Mouse (Mus musculus): ENCODE measurements around the gene Ndufa4l2. TPM values are rescaled to one million over a fixed set of nuclear protein-coding genes. Genes with fewer than 3 reads are reported as not detected.
A peak's percentile ranks its signal among the peaks of the same experiment; 100 is the strongest.

Ndufa4l2 gene
- polyA plus RNA-seq, 1 experiment from 2014 or later: 2.4 TPM

DNA sequence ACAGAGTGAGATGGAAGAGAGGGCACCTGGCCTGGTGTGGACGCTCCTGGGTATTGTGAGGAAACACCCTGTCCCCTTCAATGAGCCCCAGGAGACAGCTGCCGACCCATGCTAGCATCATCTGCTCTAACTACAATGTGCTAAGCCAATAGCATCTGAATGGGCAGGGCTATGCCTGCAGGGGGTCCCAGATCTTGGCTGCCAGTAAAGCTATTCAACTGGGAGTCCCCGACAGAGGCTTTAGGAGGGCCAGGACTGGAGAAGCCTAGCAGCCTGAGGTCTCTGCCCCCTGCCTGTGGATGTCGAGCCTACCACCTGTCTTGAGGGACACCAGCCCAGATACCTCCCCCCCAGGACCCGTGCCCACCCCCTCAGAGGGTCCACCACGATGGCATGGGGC lies 28.0 kb downstream of the Ndufa4l2 start:
- H3K4me3 ChIP-seq (ENCODE audit: low read depth, low read length): no peak overlapping the region
- peaks cover 33% of the 10 kb centered on the region for H3K36me3 ChIP-seq (ENCODE audit: control insufficient read depth, insufficient read depth, low read length)
- 39% methylated on average over 6 of the region's 6 CpGs for WGBS
- H3K27ac ChIP-seq (ENCODE audit: low read depth, low read length): no peak overlapping the region
- no peaks in the 10 kb centered on the region for H3K9me3 ChIP-seq (ENCODE audit: control insufficient read depth, low read length)
- DNase-seq (ENCODE audit: low spot score) (no peak), ATAC-seq (ENCODE audit: insufficient read depth, low FRiP score, low TSS enrichment) (no peak)
- 0 out of 2 replicates have a peak, but pooled peaks cover under 1% of the 10 kb centered on the region for H3K4me1 ChIP-seq (ENCODE audit: control insufficient read depth, insufficient read depth, low read length)
- H3K9ac ChIP-seq (ENCODE audit: low read length): no peak overlapping the region
- no peak overlapping the region for H3K4me2 ChIP-seq (ENCODE audit: low read depth)
- no peaks in the 10 kb centered on the region for H3K27me3 ChIP-seq (ENCODE audit: control insufficient read depth, insufficient read depth, low read length)

GRCm38 (mm10) chr10:127543916-127544315 lies 29.1 kb downstream of the Ndufa4l2 start:
- H3K27ac ChIP-seq (ENCODE audit: low read depth, low read length): no peak overlapping the region
- DNase-seq (ENCODE audit: low spot score) (no peak), ATAC-seq (ENCODE audit: insufficient read depth, low FRiP score, low TSS enrichment) (no peak)
- no peaks in the 10 kb centered on the region for H3K9me3 ChIP-seq (ENCODE audit: control insufficient read depth, low read length)
- H3K27me3 ChIP-seq (ENCODE audit: control insufficient read depth, insufficient read depth, low read length): no peaks in the 10 kb centered on the region
- no peak overlapping the region for H3K9ac ChIP-seq (ENCODE audit: low read length)
- no peaks in the 10 kb centered on the region for H3K4me1 ChIP-seq (ENCODE audit: control insufficient read depth, insufficient read depth, low read length)
- no peak overlapping the region for H3K4me3 ChIP-seq (ENCODE audit: low read depth, low read length)
- 80% methylated on average over 3 of the region's 3 CpGs for WGBS
- H3K4me2 ChIP-seq (ENCODE audit: low read depth): no peak overlapping the region
- peaks cover 39% of the 10 kb centered on the region for H3K36me3 ChIP-seq (ENCODE audit: control insufficient read depth, insufficient read depth, low read length)

DNA sequence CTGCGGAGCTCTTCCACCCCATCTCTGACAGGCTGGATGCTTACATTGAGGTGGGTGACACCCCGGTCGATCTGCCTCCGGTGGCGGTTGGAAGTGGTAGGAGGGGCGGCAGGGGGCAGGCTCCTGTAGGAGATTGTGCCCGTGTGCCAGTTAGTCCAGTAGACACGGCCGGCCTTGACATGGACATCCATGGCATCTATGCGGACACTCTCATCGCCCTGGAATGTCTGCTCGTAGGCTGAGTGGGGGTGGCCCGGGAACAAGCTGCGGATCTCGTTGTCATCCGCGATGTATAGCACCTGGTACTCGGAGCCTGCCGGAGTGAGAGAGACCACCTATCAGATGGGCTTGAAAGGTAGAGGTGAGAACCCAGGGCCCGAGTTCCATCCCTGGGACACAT lies 29.6 kb downstream of the Ndufa4l2 start:
- H3K9me3 ChIP-seq (ENCODE audit: control insufficient read depth, low read length): no peaks in the 10 kb centered on the region
- H3K4me2 ChIP-seq (ENCODE audit: low read depth): no peak overlapping the region
- no peaks in the 10 kb centered on the region for H3K27me3 ChIP-seq (ENCODE audit: control insufficient read depth, insufficient read depth, low read length)
- no peak for ATAC-seq (ENCODE audit: insufficient read depth, low FRiP score, low TSS enrichment)
- 95% methylated on average over 20 of the region's 20 CpGs for WGBS
- peaks cover 39% of the 10 kb centered on the region for H3K36me3 ChIP-seq (ENCODE audit: control insufficient read depth, insufficient read depth, low read length)
- H3K4me1 ChIP-seq (ENCODE audit: control insufficient read depth, insufficient read depth, low read length): no peaks in the 10 kb centered on the region
- no peak overlapping the region for H3K27ac ChIP-seq (ENCODE audit: low read depth, low read length)
- no peak overlapping the region for H3K4me3 ChIP-seq (ENCODE audit: low read depth, low read length)
- no peak for DNase-seq (ENCODE audit: low spot score)
- no peak overlapping the region for H3K9ac ChIP-seq (ENCODE audit: low read length)

- Histone ChIP-seq H3K36me3 (ENCODE audit: control insufficient read depth, insufficient read depth, low read length) (peaks cover 50% of the 10 kb centered on the region), H3K9me3 (ENCODE audit: control insufficient read depth, low read length) (no peaks in the 10 kb centered on the region), H3K27ac (ENCODE audit: low read depth, low read length) (no peak overlapping the region), H3K4me2 (ENCODE audit: low read depth) (no peak overlapping the region), H3K9ac (ENCODE audit: low read length) (no peak overlapping the region), H3K4me1 (ENCODE audit: control insufficient read depth, insufficient read depth, low read length) (no peaks in the 10 kb centered on the region), H3K27me3 (ENCODE audit: control insufficient read depth, insufficient read depth, low read length) (no peaks in the 10 kb centered on the region), H3K4me3 (ENCODE audit: low read depth, low read length) (no peak overlapping the region)
- 93% methylated on average over 7 of the region's 7 CpGs for WGBS
- DNase-seq (ENCODE audit: low spot score) (no peak), ATAC-seq (ENCODE audit: insufficient read depth, low FRiP score, low TSS enrichment) (no peak)
Measured at GRCm38 (mm10) chr10:127546505-127546904, 31.7 kb downstream of the Ndufa4l2 start.

- H3K4me3 ChIP-seq (ENCODE audit: low read depth, low read length): no peak overlapping the region
- 94% methylated on average over 15 of the region's 15 CpGs for WGBS
- ATAC-seq (ENCODE audit: insufficient read depth, low FRiP score, low TSS enrichment): no peak
- H3K9me3 ChIP-seq (ENCODE audit: control insufficient read depth, low read length): no peaks in the 10 kb centered on the region
- H3K36me3 ChIP-seq (ENCODE audit: control insufficient read depth, insufficient read depth, low read length): peaks cover 47% of the 10 kb centered on the region
- H3K4me1 ChIP-seq (ENCODE audit: control insufficient read depth, insufficient read depth, low read length): no peaks in the 10 kb centered on the region
- no peak overlapping the region for H3K27ac ChIP-seq (ENCODE audit: low read depth, low read length)
- no peaks in the 10 kb centered on the region for H3K27me3 ChIP-seq (ENCODE audit: control insufficient read depth, insufficient read depth, low read length)
- H3K4me2 ChIP-seq (ENCODE audit: low read depth): no peak overlapping the region
- H3K9ac ChIP-seq (ENCODE audit: low read length): no peak overlapping the region
- DNase-seq (ENCODE audit: low spot score): no peak
Measured at GRCm38 (mm10) chr10:127548236-127548635, 33.5 kb downstream of the Ndufa4l2 start.

- H3K9me3 ChIP-seq (ENCODE audit: control insufficient read depth, low read length): no peaks in the 10 kb centered on the region
- 89% methylated on average over 17 of the region's 17 CpGs for WGBS
- no peak for ATAC-seq (ENCODE audit: insufficient read depth, low FRiP score, low TSS enrichment)
Measured at GRCm38 (mm10) chr10:127549892-127550291, 35.1 kb downstream of the Ndufa4l2 start.

DNA sequence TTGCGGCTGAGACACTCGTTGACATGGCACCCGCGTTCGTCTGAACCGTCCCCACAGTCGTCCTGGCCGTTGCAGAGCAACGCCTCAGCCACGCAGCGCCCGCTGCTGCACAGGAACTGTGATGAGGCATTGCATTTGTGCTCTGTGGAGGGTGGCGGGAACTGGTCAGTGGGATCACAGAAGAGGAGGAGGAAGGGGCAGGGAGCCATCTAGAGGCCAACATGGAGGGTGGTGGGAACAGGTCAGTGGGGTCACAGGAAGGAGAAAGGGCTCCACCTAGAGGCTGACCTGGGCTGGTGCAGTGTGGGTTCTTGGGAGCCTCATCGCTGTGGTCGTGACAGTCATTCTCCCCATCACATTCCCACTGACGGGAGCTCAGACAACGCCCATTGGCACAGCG lies 40.9 kb downstream of the Ndufa4l2 start:
- ATAC-seq (ENCODE audit: insufficient read depth, low FRiP score, low TSS enrichment) (no peak), DNase-seq (ENCODE audit: low spot score) (peak; percentile 46)
- Histone ChIP-seq H3K4me3 (ENCODE audit: low read depth, low read length) (no peak overlapping the region), H3K36me3 (ENCODE audit: control insufficient read depth, insufficient read depth, low read length) (peaks cover 50% of the 10 kb centered on the region), H3K4me2 (ENCODE audit: low read depth) (no peak overlapping the region), H3K9me3 (ENCODE audit: control insufficient read depth, low read length) (no peaks in the 10 kb centered on the region), H3K27me3 (ENCODE audit: control insufficient read depth, insufficient read depth, low read length) (no peaks in the 10 kb centered on the region), H3K9ac (ENCODE audit: low read length) (no peak overlapping the region), H3K27ac (ENCODE audit: low read depth, low read length) (no peak overlapping the region), H3K4me1 (ENCODE audit: control insufficient read depth, insufficient read depth, low read length) (no peaks in the 10 kb centered on the region)
- 62% methylated on average over 18 of the region's 18 CpGs for WGBS

More at GRCm38 (mm10) chr10:127549892-127550291, 35.1 kb downstream of the Ndufa4l2 start:
- DNase-seq (ENCODE audit: low spot score): no peak
- H3K27ac ChIP-seq (ENCODE audit: low read depth, low read length): no peak overlapping the region
- H3K36me3 ChIP-seq (ENCODE audit: control insufficient read depth, insufficient read depth, low read length): peaks cover 55% of the 10 kb centered on the region
- no peaks in the 10 kb centered on the region for H3K27me3 ChIP-seq (ENCODE audit: control insufficient read depth, insufficient read depth, low read length)
- H3K4me3 ChIP-seq (ENCODE audit: low read depth, low read length): no peak overlapping the region
- H3K4me1 ChIP-seq (ENCODE audit: control insufficient read depth, insufficient read depth, low read length): no peaks in the 10 kb centered on the region
- no peak overlapping the region for H3K9ac ChIP-seq (ENCODE audit: low read length)
- no peak overlapping the region for H3K4me2 ChIP-seq (ENCODE audit: low read depth)

- 88% methylated on average over 13 of the region's 13 CpGs for WGBS
- DNase-seq (ENCODE audit: low spot score): no peak
- H3K27ac ChIP-seq (ENCODE audit: low read depth, low read length): no peak overlapping the region
- ATAC-seq (ENCODE audit: insufficient read depth, low FRiP score, low TSS enrichment): no peak
- no peak overlapping the region for H3K9ac ChIP-seq (ENCODE audit: low read length)
- no peaks in the 10 kb centered on the region for H3K9me3 ChIP-seq (ENCODE audit: control insufficient read depth, low read length)
- H3K4me3 ChIP-seq (ENCODE audit: low read depth, low read length): no peak overlapping the region
- no peaks in the 10 kb centered on the region for H3K27me3 ChIP-seq (ENCODE audit: control insufficient read depth, insufficient read depth, low read length)
- no peaks in the 10 kb centered on the region for H3K4me1 ChIP-seq (ENCODE audit: control insufficient read depth, insufficient read depth, low read length)
- peaks cover 48% of the 10 kb centered on the region for H3K36me3 ChIP-seq (ENCODE audit: control insufficient read depth, insufficient read depth, low read length)
- H3K4me2 ChIP-seq (ENCODE audit: low read depth): no peak overlapping the region
Measured at GRCm38 (mm10) chr10:127557397-127557796, 42.6 kb downstream of the Ndufa4l2 start.

- H3K27me3 ChIP-seq (ENCODE audit: control insufficient read depth, insufficient read depth, low read length): no peaks in the 10 kb centered on the region
- H3K9me3 ChIP-seq (ENCODE audit: control insufficient read depth, low read length): no peaks in the 10 kb centered on the region
- H3K27ac ChIP-seq (ENCODE audit: low read depth, low read length): no peak overlapping the region
- ATAC-seq (ENCODE audit: insufficient read depth, low FRiP score, low TSS enrichment) (no peak), DNase-seq (ENCODE audit: low spot score) (no peak)
- H3K9ac ChIP-seq (ENCODE audit: low read length): no peak overlapping the region
- peaks cover 41% of the 10 kb centered on the region for H3K36me3 ChIP-seq (ENCODE audit: control insufficient read depth, insufficient read depth, low read length)
- no peaks in the 10 kb centered on the region for H3K4me1 ChIP-seq (ENCODE audit: control insufficient read depth, insufficient read depth, low read length)
- no peak overlapping the region for H3K4me3 ChIP-seq (ENCODE audit: low read depth, low read length)
- no peak overlapping the region for H3K4me2 ChIP-seq (ENCODE audit: low read depth)
Measured at GRCm38 (mm10) chr10:127561145-127561544, 46.4 kb downstream of the Ndufa4l2 start.

Measured in neural tube, embryonic 11.5 days (tissue).